In the genomic region with DNA sequence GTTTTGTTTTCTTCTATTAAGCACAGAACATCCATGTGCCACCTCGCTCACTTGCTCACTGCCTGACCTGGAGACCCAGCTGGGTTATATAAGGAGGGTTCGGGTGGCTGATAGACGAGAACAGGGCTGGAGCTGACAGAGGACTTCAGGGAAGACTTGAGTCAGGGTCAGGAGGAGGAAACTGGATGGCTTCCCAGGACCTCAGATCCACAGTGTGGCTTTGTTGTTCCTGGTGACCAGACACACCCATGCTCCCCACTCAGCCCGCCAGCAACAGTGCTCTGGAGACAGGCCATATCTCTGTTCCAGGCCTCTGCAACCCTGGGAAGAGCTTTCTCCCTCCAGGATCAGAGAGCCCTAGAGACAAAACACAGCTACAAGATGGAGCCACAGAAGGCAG, we compare ENCODE assay signal across 11 mouse cellular contexts. TPM values are rescaled to one million over a fixed set of nuclear protein-coding genes. Genes with fewer than 3 reads are reported as not detected.
DNase-seq lines count a peak whose midpoint lies in the region; ATAC-seq and TF ChIP-seq lines count a peak whose summit lies in the region.
"Had no signal": no experiment of that assay in that cellular context is flagged by ENCODE, and none has a peak within 500 bp of the region (broad histone marks: within the 10 kb centered on the region; RNA-seq: fewer than 3 reads in every experiment).

No protein-coding gene starts in this region.

- 15% methylated on average over 4 of the region's 4 CpGs for WGBS in small intestine, adult 2 months
- 90% methylated on average over 4 of the region's 4 CpGs for WGBS in forebrain, embryonic 12.5 days

- no peak for ATAC-seq in forebrain, embryonic 12.5 days (ENCODE audit: low FRiP score)
- ATAC-seq: forebrain, embryonic 13.5 days; midbrain, embryonic 15.5 days had no signal

- H3K36me3 ChIP-seq in small intestine, adult 2 months (ENCODE audit: control insufficient read depth, insufficient read depth, low read length) = 0 out of 2 replicates have a peak, but pooled peaks cover 2% of the 10 kb centered on the region
- H3K36me3 ChIP-seq in forebrain, embryonic 12.5 days (replicated peaks) = no peaks in the 10 kb centered on the region
- H3K36me3 ChIP-seq: midbrain, embryonic 15.5 days had no signal

- peak; percentile 47 for DNase-seq in ovary, postnatal 36 days (ENCODE audit: low spot score)
- DNase-seq in ovary, postnatal 14 days (ENCODE audit: low spot score) = no peak
- DNase-seq in heart, adult 11 months = peak; percentile 99
- peak; percentile 53 for DNase-seq in heart, postnatal 4 days
- no peak for DNase-seq in neural tube, embryonic 10.5 days (ENCODE audit: extremely low spot score, low spot score)
- no peak for DNase-seq in spleen, postnatal 10 days (ENCODE audit: low spot score in 2 of 2)
- DNase-seq: cerebellum, postnatal 36 days had no signal

- peak overlapping the region; percentile 71 for H3K27ac ChIP-seq in small intestine, adult 2 months (ENCODE audit: insufficient read depth, low read depth, low read length)
- H3K27ac ChIP-seq in forebrain, embryonic 12.5 days = no peak overlapping the region
- H3K27ac ChIP-seq: forebrain, embryonic 13.5 days; midbrain, embryonic 15.5 days had no signal

- no peak overlapping the region for H3K4me2 ChIP-seq in forebrain, embryonic 12.5 days
- H3K4me2 ChIP-seq: forebrain, embryonic 13.5 days; midbrain, embryonic 15.5 days had no signal

- H3K9ac ChIP-seq in forebrain, embryonic 12.5 days = no peak overlapping the region
- H3K9ac ChIP-seq: forebrain, embryonic 13.5 days; midbrain, embryonic 15.5 days had no signal

- H3K4me3 ChIP-seq in small intestine, adult 2 months (ENCODE audit: low read depth, low read length) = no peak overlapping the region
- H3K4me3 ChIP-seq in forebrain, embryonic 12.5 days (replicated peaks) = no peak overlapping the region
- H3K4me3 ChIP-seq: forebrain, embryonic 13.5 days; midbrain, embryonic 15.5 days had no signal

- no peaks in the 10 kb centered on the region for H3K9me3 ChIP-seq in forebrain, embryonic 12.5 days
- H3K9me3 ChIP-seq: forebrain, embryonic 13.5 days; midbrain, embryonic 15.5 days had no signal

- no peak for TF ChIP-seq CTCF in small intestine, adult 2 months (IDR thresholded peaks at IDR 0.05; ENCODE audit: extremely low read depth, insufficient read length, insufficient replicate concordance, low read depth, low read length)

- no peaks in the 10 kb centered on the region for H3K27me3 ChIP-seq in small intestine, adult 2 months (ENCODE audit: control insufficient read depth, insufficient read depth, low read length)
- no peaks in the 10 kb centered on the region for H3K27me3 ChIP-seq in forebrain, embryonic 12.5 days
- H3K27me3 ChIP-seq: forebrain, embryonic 13.5 days; midbrain, embryonic 15.5 days had no signal

- peaks cover 34% of the 10 kb centered on the region for H3K4me1 ChIP-seq in small intestine, adult 2 months (ENCODE audit: control insufficient read depth, insufficient read depth, insufficient read length, low read length)
- H3K4me1 ChIP-seq in forebrain, embryonic 12.5 days = peaks cover 6% of the 10 kb centered on the region; the same call in 1 of the 2 replicates

- TF ChIP-seq POLR2A in small intestine, adult 2 months (IDR thresholded peaks at IDR 0.05; ENCODE audit: low read depth, low read length) = no peak

RNA-seq across cellular contexts. Expression of a gene that starts 44.6 kb away (rescaled TPM):
- 10 to 100 TPM; 18.7 to 26.3 TPM for total RNA-seq in heart, postnatal 4 days (2021)
- polyA plus RNA-seq in small intestine, adult 2 months (2012; rRNA removed) = 3.5 and 6.1 TPM in 2 replicates
- polyA plus RNA-seq in forebrain, embryonic 12.5 days (2016; fragmentation: Nextera tagmentation; extraction: Ambion mirVana) = 12.6 and 13.6 TPM in 2 replicates

Comparison
In these comparisons a context has a peak if more than half of its experiments do, and no peak if none do; other contexts are left out.
1. DNase-seq: peak in ovary, postnatal 36 days (single experiment), heart, adult 11 months (single experiment) and heart, postnatal 4 days (single experiment); none in ovary, postnatal 14 days (single experiment), neural tube, embryonic 10.5 days (single experiment) and spleen, postnatal 10 days (0 of 2).